Mouse (Mus musculus) intestine, embryonic 14.5 days (tissue): Measurements from ENCODE around the gene Por. TPM values are rescaled to one million over a fixed set of nuclear protein-coding genes. Genes with fewer than 3 reads are reported as not detected.

Experiments used
- ATAC-seq: fragments of 200-750 bp; cut with Nextera tagmentation; replicated peaks from 2 replicates; pipeline ENCODE4 v1.8.0; 2017; ENCODE audit warnings: low read depth, moderate number of reproducible peaks, moderate TSS enrichment, moderate library complexity; ENCODE audit not compliant: low FRiP score, low TSS enrichment
- DNase-seq: peaks from one replicate; pipeline ENCODE4 v3.0.0-alpha.2; 2018; ENCODE audit warnings: low spot score
- H3K27ac ChIP-seq: fragments of 300-500 bp; sonication (generic); 2 replicates; pipeline ENCODE4 v1.5.1; 2014; ENCODE audit warnings: low read depth, mild to moderate bottlenecking, control low read depth
- H3K27me3 ChIP-seq: fragments of 300-500 bp; sonication (generic); replicated peaks from 2 replicates; pipeline ENCODE4 v1.6.1; 2014; ENCODE audit warnings: low read length, control low read depth; ENCODE audit not compliant: control insufficient read depth, insufficient read depth
- H3K36me3 ChIP-seq: fragments of 300-500 bp; sonication (generic); 2 replicates; pipeline ENCODE4 v1.6.1; 2014; ENCODE audit warnings: low read length, control low read depth; ENCODE audit not compliant: control insufficient read depth, insufficient read depth
- H3K4me1 ChIP-seq: fragments of 300-500 bp; sonication (generic); replicated peaks from 2 replicates; pipeline ENCODE4 v1.6.1; 2014; ENCODE audit warnings: low read length, control low read depth, mixed read lengths; ENCODE audit not compliant: control insufficient read depth, insufficient read depth
- H3K4me2 ChIP-seq: fragments of 300-500 bp; sonication (generic); 2 replicates; pipeline ENCODE4 v1.6.1; 2014; ENCODE audit warnings: low read length
- H3K4me3 ChIP-seq: fragments of 300-500 bp; sonication (generic); 2 replicates; pipeline ENCODE4 v1.5.1; 2014; ENCODE audit warnings: low read depth, low read length, control low read depth, mixed read lengths
- H3K9ac ChIP-seq: fragments of 300-500 bp; sonication (generic); 2 replicates; pipeline ENCODE4 v1.6.1; 2014; ENCODE audit warnings: mild to moderate bottlenecking, low read length
- H3K9me3 ChIP-seq: fragments of 300-500 bp; sonication (generic); 2 replicates; pipeline ENCODE4 v1.6.1; 2016; ENCODE audit warnings: low read length, control low read depth; ENCODE audit not compliant: control insufficient read depth
- WGBS: fragments of 180-500 bp; shearing (Covaris S2); extraction: QIAGEN DNeasy Blood & Tissue Kit; methylation state at CpG from one replicate; pipeline ENCODE4 v1.1.7; 2014; 5-methylcytosine and 5-hydroxymethylcytosine counted together
- polyA plus RNA-seq: library from polyadenylated mRNA; unstranded; fragments of >200 nt; fragmentation: Nextera tagmentation; extraction: Ambion mirVana; gene quantifications from 2 replicates; pipeline ENCODE4 v1.2.1, GENCODE M21; 2014

The Por gene
- polyA plus RNA-seq, 1 experiment from 2014 or later, result 66.5 TPM

DNA sequence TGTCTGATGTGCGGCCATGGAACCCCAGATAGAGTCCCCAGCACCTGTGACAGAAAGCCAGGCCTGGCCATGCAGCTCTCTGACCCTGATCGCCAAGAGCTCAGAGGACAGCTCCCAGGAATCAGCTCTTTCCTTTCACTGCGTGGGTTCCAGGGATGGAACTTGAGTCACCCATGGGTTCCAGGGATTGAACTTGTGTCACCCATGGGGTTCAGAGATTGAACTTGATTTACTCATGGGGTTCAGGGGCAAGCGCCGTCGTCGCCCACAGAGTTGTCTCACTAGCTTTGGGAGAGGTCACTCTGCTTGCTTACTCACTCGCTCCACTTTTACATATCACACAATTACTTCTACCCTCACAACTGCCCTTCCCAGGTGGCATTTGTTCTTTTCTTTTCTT is 51.2 kb downstream of the Por start:
- Histone ChIP-seq H3K27ac (no peak overlapping the region), H3K36me3 (peaks cover 27% of the 10 kb centered on the region), H3K4me2 (no peak overlapping the region), H3K4me1 (peaks cover 17% of the 10 kb centered on the region), H3K4me3 (no peak overlapping the region), H3K9ac (no peak overlapping the region), H3K27me3 (no peaks in the 10 kb centered on the region), H3K9me3 (no peaks in the 10 kb centered on the region)
- DNase-seq (no peak), ATAC-seq (no peak)
- 93% methylated on average over 8 of the region's 8 CpGs for WGBS

DNA sequence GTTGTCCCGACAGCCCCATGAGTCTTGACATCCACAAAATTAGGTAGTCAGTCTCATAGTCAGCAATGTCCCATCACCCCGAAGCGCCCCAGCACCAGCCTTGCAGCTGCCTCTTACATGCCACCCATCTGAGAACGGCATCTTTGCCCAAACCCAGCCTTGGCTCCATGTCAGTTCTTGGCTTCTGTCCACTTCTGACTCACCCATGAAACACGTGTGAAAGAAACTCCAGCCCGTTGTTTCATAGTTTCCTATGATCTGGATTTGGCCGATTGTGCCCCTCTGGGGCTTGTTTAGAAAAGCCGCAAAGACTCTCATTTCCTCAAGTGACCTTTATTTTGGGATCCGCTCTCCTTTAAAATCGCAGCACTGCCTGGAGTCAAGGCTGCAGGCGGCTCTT is 52.3 kb downstream of the Por start:
- WGBS, result 82% methylated on average over 11 of the region's 11 CpGs
- no peak overlapping the region for H3K4me2 ChIP-seq
- no peak overlapping the region for H3K9ac ChIP-seq
- H3K9me3 ChIP-seq, result no peaks in the 10 kb centered on the region
- H3K27ac ChIP-seq, result no peak overlapping the region
- no peaks in the 10 kb centered on the region for H3K27me3 ChIP-seq
- peaks cover 17% of the 10 kb centered on the region for H3K36me3 ChIP-seq
- ATAC-seq, result no peak
- peaks cover 25% of the 10 kb centered on the region for H3K4me1 ChIP-seq
- no peak overlapping the region for H3K4me3 ChIP-seq
- DNase-seq, result no peak

DNA sequence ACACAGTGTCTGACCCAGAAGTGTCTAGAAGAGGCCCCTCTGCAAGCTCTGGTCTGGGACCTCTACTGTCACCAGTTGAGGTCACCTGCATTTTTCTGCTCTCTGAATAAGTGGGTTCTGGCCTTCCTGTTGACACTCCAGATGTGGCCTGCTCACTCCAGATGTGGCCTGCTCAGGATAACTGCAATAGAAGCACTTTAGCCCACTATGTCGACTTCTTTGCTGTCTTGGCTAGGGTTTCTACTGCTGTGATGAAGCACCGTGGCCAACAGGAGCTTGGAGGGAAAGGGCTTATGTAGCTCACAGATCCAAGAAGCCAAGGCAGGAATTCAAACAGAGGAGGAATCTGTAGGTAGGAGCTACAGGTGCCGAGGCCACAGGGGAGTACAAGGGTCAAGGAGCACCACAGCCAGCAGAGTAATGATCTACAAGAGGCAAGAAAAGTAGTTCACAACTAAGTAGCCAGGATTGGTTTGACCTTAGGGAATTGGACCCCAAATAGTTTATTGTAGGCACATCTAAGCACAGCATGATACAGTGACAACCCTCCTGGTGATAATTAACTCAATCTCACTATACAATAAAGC is 53.4 kb downstream of the Por start:
- Histone ChIP-seq H3K4me1 (peaks cover 25% of the 10 kb centered on the region), H3K36me3 (peaks cover 5% of the 10 kb centered on the region; the same call in 1 of the 2 replicates), H3K9me3 (no peaks in the 10 kb centered on the region), H3K4me2 (no peak overlapping the region), H3K9ac (no peak overlapping the region), H3K27ac (no peak overlapping the region), H3K27me3 (no peaks in the 10 kb centered on the region), H3K4me3 (no peak overlapping the region)
- DNase-seq (no peak), ATAC-seq (no peak)
- 51% methylated on average over 3 of the region's 3 CpGs for WGBS

DNA sequence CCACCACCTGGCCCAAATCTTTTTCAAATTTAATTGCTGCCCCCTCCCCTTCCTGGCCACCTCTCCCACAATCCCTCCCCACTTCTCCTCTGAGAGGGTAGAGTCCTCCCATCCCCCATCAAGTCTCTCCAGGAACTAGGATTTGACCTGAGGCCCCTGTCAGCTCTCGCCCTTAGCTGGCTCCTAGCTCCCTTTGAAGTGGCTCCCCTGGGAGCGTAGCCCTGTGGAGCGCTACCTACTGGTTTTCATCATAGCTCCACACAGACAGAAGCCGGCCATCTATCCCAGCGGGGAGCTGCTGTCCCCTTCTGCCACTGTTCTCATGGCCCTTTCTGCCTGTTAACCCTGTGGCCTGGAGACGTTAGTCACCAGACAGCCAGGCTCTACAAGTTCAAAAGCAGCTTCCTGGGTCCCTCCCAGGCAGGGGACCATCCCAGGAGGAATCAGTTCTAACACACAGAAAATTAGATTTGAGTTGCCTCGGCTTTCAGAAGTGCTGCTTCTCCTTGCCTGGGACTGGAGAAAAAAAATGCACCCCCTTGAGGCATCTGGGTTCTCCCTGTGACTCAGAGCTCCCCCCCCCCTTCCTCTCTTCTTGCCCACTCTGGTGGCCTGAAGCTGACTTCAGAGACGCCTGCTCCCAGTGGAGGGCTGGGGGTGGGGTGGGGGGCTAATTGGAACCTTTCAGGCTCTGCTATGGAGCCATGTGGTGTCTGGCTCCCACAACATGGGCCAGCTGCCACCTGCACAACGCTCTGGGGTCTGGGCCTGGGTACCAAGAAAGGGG is 54.9 kb downstream of the Por start:
- H3K9ac ChIP-seq, result no peak overlapping the region
- WGBS, result 18% methylated on average over 9 of the region's 9 CpGs

DNA sequence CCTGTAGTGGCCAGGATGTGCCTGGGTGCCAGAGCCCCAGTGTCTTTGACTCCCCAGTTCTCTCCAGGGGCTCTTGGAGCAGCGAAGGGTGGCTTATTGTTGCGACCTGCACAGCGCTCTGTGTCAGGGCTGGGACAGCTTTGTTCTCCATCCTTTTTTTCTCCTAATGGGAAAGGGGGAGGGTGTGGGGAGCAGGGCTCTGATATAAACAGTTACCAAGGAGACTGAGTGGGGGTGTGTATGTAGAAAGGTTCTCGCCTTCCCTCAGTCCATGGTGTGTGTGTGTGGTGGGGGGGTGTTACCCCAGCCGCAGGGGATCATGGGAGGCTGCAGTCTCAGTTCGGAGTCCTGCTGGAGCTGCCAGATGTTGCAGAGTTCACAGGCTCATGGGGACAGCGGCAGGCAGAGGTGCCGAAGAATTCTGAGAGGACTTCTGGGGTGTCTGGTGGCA is 55.6 kb downstream of the Por start:
- Histone ChIP-seq H3K4me3 (peak overlapping the region; percentile 15; the same call in 1 of the 2 replicates), H3K36me3 (peaks cover 16% of the 10 kb centered on the region), H3K27ac (peak overlapping the region; percentile 80), H3K27me3 (no peaks in the 10 kb centered on the region), H3K9me3 (no peaks in the 10 kb centered on the region), H3K9ac (0 out of 2 replicates have a peak overlapping the region, but pooled peaks have one; percentile 29), H3K4me1 (peaks cover 25% of the 10 kb centered on the region), H3K4me2 (peak overlapping the region; percentile 46)
- 12% methylated on average over 8 of the region's 8 CpGs for WGBS
- peak; percentile 65 for DNase-seq
- ATAC-seq, result peak; percentile 70

More for the DNA sequence above, 54.9 kb downstream of the Por start:
- Histone ChIP-seq H3K27me3 (no peaks in the 10 kb centered on the region), H3K4me2 (peak overlapping the region; percentile 46), H3K27ac (peak overlapping the region; percentile 80), H3K4me1 (peaks cover 25% of the 10 kb centered on the region), H3K36me3 (peaks cover 11% of the 10 kb centered on the region), H3K4me3 (no peak overlapping the region), H3K9me3 (no peaks in the 10 kb centered on the region)
- DNase-seq (peak; percentile 58), ATAC-seq (peak; percentile 38; the same call in 1 of the 2 replicates)

DNA sequence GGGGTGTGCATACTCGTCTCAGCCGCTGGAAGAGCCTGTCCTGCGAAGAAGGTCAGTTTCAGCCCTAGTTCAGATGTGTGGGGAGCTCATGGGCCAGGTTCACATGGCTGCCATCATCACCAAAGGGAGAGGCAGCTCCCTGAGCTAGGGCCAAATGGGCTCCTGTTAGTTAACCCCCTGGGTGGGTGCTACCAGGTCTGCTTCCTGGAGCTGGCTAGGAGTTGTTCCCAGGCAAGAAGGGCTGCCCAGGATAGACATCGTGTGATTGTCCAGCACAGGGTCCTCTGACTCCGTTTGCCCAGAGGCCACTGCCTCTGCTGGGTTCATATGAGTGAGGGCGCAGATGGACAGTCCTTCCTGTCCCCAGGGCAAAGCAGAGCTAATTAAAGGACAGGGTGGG is 56.2 kb downstream of the Por start:
- Histone ChIP-seq H3K4me3 (peak overlapping the region; percentile 15), H3K9ac (peak overlapping the region; percentile 29), H3K9me3 (no peaks in the 10 kb centered on the region), H3K27me3 (no peaks in the 10 kb centered on the region), H3K4me2 (peak overlapping the region; percentile 46), H3K27ac (peak overlapping the region; percentile 80), H3K4me1 (peaks cover 25% of the 10 kb centered on the region), H3K36me3 (peaks cover 22% of the 10 kb centered on the region)
- 38% methylated on average over 6 of the region's 6 CpGs for WGBS
- ATAC-seq (no peak), DNase-seq (no peak)

DNA sequence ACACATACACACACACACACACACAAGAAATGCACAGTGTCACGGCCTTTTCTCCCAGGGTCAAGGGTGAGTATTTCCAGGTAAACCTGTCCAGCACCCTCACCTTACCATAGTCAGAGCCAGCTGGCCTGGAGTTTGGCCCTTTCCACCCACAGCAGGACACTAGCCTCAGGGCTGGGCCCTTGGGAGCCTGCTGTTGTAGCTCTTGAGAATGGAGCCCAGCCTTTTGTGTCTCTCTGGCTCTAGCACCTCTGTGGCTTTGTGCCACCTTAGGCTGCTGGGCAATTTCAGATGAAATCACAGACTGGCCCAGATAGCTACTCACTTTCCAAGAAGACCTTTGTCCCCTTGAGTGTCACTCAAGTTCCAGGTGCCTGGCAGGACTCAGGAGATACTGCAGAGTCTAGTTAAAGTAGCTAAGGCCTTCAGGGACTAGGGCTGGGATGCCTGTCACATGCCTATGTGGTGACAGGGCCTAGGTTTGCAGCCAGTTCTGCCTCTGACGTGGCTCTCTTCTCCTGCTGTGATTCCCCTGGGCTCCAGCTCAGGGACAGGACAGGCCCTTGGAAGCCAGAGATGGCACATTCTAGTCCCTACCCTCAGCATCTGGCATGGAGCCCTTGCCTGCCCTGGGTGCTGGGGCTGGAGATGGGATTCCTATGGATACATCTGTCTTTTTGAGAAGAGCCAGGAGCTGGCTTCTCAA is 57.0 kb downstream of the Por start:
- no peaks in the 10 kb centered on the region for H3K9me3 ChIP-seq
- ATAC-seq (no peak), DNase-seq (no peak)
- peaks cover 25% of the 10 kb centered on the region for H3K4me1 ChIP-seq
- H3K27me3 ChIP-seq, result no peaks in the 10 kb centered on the region
- 70% methylated on average over 2 of the region's 2 CpGs for WGBS
- H3K27ac ChIP-seq, result no peak overlapping the region
- no peak overlapping the region for H3K4me2 ChIP-seq
- H3K9ac ChIP-seq, result no peak overlapping the region
- no peak overlapping the region for H3K4me3 ChIP-seq
- H3K36me3 ChIP-seq, result peaks cover 30% of the 10 kb centered on the region

DNA sequence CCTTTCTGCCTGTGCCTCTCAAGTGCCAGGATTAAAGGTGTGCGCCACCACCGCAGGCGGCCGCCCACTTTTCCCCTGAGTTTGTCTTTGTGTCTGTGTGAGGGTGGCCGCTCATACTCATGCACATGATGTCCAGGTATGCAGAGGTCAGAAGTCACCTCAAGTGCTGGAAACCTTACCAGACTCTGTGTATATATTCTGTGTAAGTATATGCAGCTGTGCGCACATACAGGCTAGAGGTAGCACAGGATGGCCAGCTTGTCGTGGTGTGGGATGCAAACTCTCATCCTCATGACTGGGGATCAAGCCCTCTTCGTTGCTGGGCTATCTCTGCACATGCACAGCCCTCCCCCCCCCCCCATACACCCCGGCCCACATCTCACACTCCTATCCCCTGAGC is 58.0 kb downstream of the Por start:
- H3K4me1 ChIP-seq, result peaks cover 25% of the 10 kb centered on the region
- H3K27ac ChIP-seq, result no peak overlapping the region
- no peaks in the 10 kb centered on the region for H3K9me3 ChIP-seq
- H3K27me3 ChIP-seq, result no peaks in the 10 kb centered on the region
- no peak for DNase-seq
- H3K4me2 ChIP-seq, result no peak overlapping the region
- WGBS, result 89% methylated on average over 9 of the region's 9 CpGs
- ATAC-seq, result no peak
- H3K4me3 ChIP-seq, result no peak overlapping the region
- H3K9ac ChIP-seq, result no peak overlapping the region
- H3K36me3 ChIP-seq, result peaks cover 41% of the 10 kb centered on the region
